Mouse (Mus musculus) forebrain, embryonic 10.5 days (tissue): ENCODE measurements around the gene Vdr. TPM values are rescaled to one million over a fixed set of nuclear protein-coding genes. Genes with fewer than 3 reads are reported as not detected.
A peak's percentile ranks its signal among the peaks of the same experiment; 100 is the strongest.

Experiments used
- DNase-seq: peaks from one replicate; pipeline ENCODE4 v3.0.0-alpha.2; 2017; ENCODE audit warnings: low spot score; ENCODE audit errors: extremely low spot score
- H3K27ac ChIP-seq: fragments of 300-500 bp; sonication (generic); 2 replicates; pipeline ENCODE4 v1.5.1; 2016; ENCODE audit warnings: mild to moderate bottlenecking
- H3K27me3 ChIP-seq: fragments of 300-500 bp; sonication (generic); 2 replicates; pipeline ENCODE4 v1.6.1; 2016; ENCODE audit warnings: mild to moderate bottlenecking; ENCODE audit not compliant: poor library complexity, severe bottlenecking
- H3K36me3 ChIP-seq: fragments of 300-500 bp; sonication (generic); replicated peaks from 2 replicates; pipeline ENCODE4 v1.6.1; 2016; ENCODE audit warnings: mild to moderate bottlenecking, moderate library complexity
- H3K4me1 ChIP-seq: fragments of 300-500 bp; sonication (generic); 2 replicates; pipeline ENCODE4 v1.6.1; 2016
- H3K4me3 ChIP-seq: fragments of 300-500 bp; sonication (generic); 2 replicates; pipeline ENCODE4 v1.5.1; 2016; ENCODE audit warnings: mild to moderate bottlenecking, moderate library complexity
- H3K9me3 ChIP-seq: fragments of 300-500 bp; sonication (generic); 2 replicates; pipeline ENCODE4 v1.6.1; 2016; ENCODE audit warnings: mild to moderate bottlenecking, moderate library complexity
- WGBS: fragments of 180-500 bp; shearing (Covaris S2); methylation state at CpG from one replicate; pipeline ENCODE4 v1.1.7; 2016; 5-methylcytosine and 5-hydroxymethylcytosine counted together
- polyA plus RNA-seq: library from polyadenylated mRNA; unstranded; fragments of >200 nt; fragmentation: Nextera tagmentation; extraction: Ambion mirVana; gene quantifications from 2 replicates; pipeline ENCODE4 v1.2.1, GENCODE M21; 2016

The Vdr gene
- polyA plus RNA-seq, 1 experiment from 2014 or later: 0.67 TPM

- H3K27ac ChIP-seq: peak overlapping the region; percentile 56
- peak overlapping the region; percentile 96; the same call in 1 of the 2 replicates for H3K4me3 ChIP-seq
- DNase-seq: no peak
- H3K4me1 ChIP-seq: peaks cover 93% of the 10 kb centered on the region
- WGBS: 72% methylated on average over 6 of the region's 6 CpGs
- H3K36me3 ChIP-seq: peaks cover 12% of the 10 kb centered on the region
- H3K27me3 ChIP-seq: peaks cover 54% of the 10 kb centered on the region
- no peaks in the 10 kb centered on the region for H3K9me3 ChIP-seq
Observed at GRCm38 (mm10) chr15:97828221-97828842, 82.1 kb downstream of the Vdr start.

- H3K9me3 ChIP-seq: no peaks in the 10 kb centered on the region
- no peak overlapping the region for H3K4me3 ChIP-seq
- peaks cover 12% of the 10 kb centered on the region for H3K36me3 ChIP-seq
- peaks cover 93% of the 10 kb centered on the region for H3K4me1 ChIP-seq
- peaks cover 45% of the 10 kb centered on the region for H3K27me3 ChIP-seq
- no peak overlapping the region for H3K27ac ChIP-seq
- DNase-seq: no peak
- 88% methylated on average over 8 of the region's 8 CpGs for WGBS
Observed at GRCm38 (mm10) chr15:97827401-97827800, 83.0 kb downstream of the Vdr start.

- 69% methylated on average over 5 of the region's 5 CpGs for WGBS
- H3K27me3 ChIP-seq: peaks cover 42% of the 10 kb centered on the region
- peaks cover 12% of the 10 kb centered on the region for H3K36me3 ChIP-seq
- no peaks in the 10 kb centered on the region for H3K9me3 ChIP-seq
- no peak for DNase-seq
- no peak overlapping the region for H3K4me3 ChIP-seq
- H3K27ac ChIP-seq: no peak overlapping the region
- H3K4me1 ChIP-seq: peaks cover 93% of the 10 kb centered on the region
Observed at GRCm38 (mm10) chr15:97826588-97827261, 83.7 kb downstream of the Vdr start.

- Histone ChIP-seq H3K4me3 (peak overlapping the region; percentile 33; the same call in 1 of the 2 replicates), H3K4me1 (peaks cover 95% of the 10 kb centered on the region), H3K27me3 (peaks cover 42% of the 10 kb centered on the region), H3K9me3 (no peaks in the 10 kb centered on the region), H3K36me3 (peaks cover 13% of the 10 kb centered on the region), H3K27ac (peak overlapping the region; percentile 71; the same call in 1 of the 2 replicates)
- no peak for DNase-seq
- 50% methylated on average over 12 of the region's 12 CpGs for WGBS
Observed at GRCm38 (mm10) chr15:97825941-97826587, 84.4 kb downstream of the Vdr start.

- peaks cover 42% of the 10 kb centered on the region for H3K27me3 ChIP-seq
- H3K4me3 ChIP-seq: peak overlapping the region; percentile 33
- DNase-seq: peak; percentile 42
- 9% methylated on average over 29 of the region's 29 CpGs for WGBS
- peaks cover 20% of the 10 kb centered on the region for H3K36me3 ChIP-seq
- peak overlapping the region; percentile 71 for H3K27ac ChIP-seq
- H3K9me3 ChIP-seq: no peaks in the 10 kb centered on the region
- peaks cover 91% of the 10 kb centered on the region for H3K4me1 ChIP-seq
Observed at GRCm38 (mm10) chr15:97825071-97825940, 85.1 kb downstream of the Vdr start.

GRCm38 (mm10) chr15:97824042-97824441 lies 86.4 kb downstream of the Vdr start:
- DNase-seq: no peak
- no peak overlapping the region for H3K27ac ChIP-seq
- peaks cover 78% of the 10 kb centered on the region for H3K4me1 ChIP-seq
- H3K27me3 ChIP-seq: peaks cover 29% of the 10 kb centered on the region
- no peak overlapping the region for H3K4me3 ChIP-seq
- H3K9me3 ChIP-seq: no peaks in the 10 kb centered on the region
- H3K36me3 ChIP-seq: peaks cover 23% of the 10 kb centered on the region
- 89% methylated on average over 6 of the region's 6 CpGs for WGBS

GRCm38 (mm10) chr15:97823479-97823878 lies 87.0 kb downstream of the Vdr start:
- Histone ChIP-seq H3K36me3 (peaks cover 23% of the 10 kb centered on the region), H3K27me3 (peaks cover 28% of the 10 kb centered on the region), H3K4me3 (no peak overlapping the region), H3K9me3 (no peaks in the 10 kb centered on the region), H3K27ac (no peak overlapping the region), H3K4me1 (peaks cover 73% of the 10 kb centered on the region)
- no peak for DNase-seq
- 83% methylated on average over 12 of the region's 12 CpGs for WGBS

- DNase-seq: no peak
- Histone ChIP-seq H3K4me3 (no peak overlapping the region), H3K27ac (0 out of 2 replicates have a peak overlapping the region, but pooled peaks have one; percentile 30), H3K27me3 (peaks cover 28% of the 10 kb centered on the region), H3K9me3 (no peaks in the 10 kb centered on the region), H3K4me1 (peaks cover 72% of the 10 kb centered on the region), H3K36me3 (peaks cover 23% of the 10 kb centered on the region)
- 64% methylated on average over 12 of the region's 12 CpGs for WGBS
Observed at GRCm38 (mm10) chr15:97822545-97823228, 87.7 kb downstream of the Vdr start.

- H3K36me3 ChIP-seq: peaks cover 25% of the 10 kb centered on the region
- peak overlapping the region; percentile 32 for H3K27ac ChIP-seq
- peaks cover 26% of the 10 kb centered on the region for H3K27me3 ChIP-seq
- H3K4me1 ChIP-seq: peaks cover 65% of the 10 kb centered on the region
- WGBS: 79% methylated on average over 6 of the region's 6 CpGs
- H3K9me3 ChIP-seq: no peaks in the 10 kb centered on the region
- H3K4me3 ChIP-seq: no peak overlapping the region
- no peak for DNase-seq
Observed at GRCm38 (mm10) chr15:97821983-97822363, 88.5 kb downstream of the Vdr start.

GRCm38 (mm10) chr15:97821321-97821982 lies 89.0 kb downstream of the Vdr start:
- WGBS: 66% methylated on average over 10 of the region's 10 CpGs

GRCm38 (mm10) chr15:97819937-97820336 lies 90.5 kb downstream of the Vdr start:
- peaks cover 8% of the 10 kb centered on the region; the same call in 1 of the 2 replicates for H3K27me3 ChIP-seq
- no peak overlapping the region for H3K4me3 ChIP-seq
- H3K9me3 ChIP-seq: no peaks in the 10 kb centered on the region; the same call in 1 of the 2 replicates
- DNase-seq: no peak
- WGBS: 91% methylated on average over 9 of the region's 9 CpGs
- H3K36me3 ChIP-seq: peaks cover 33% of the 10 kb centered on the region
- peaks cover 45% of the 10 kb centered on the region for H3K4me1 ChIP-seq
- no peak overlapping the region for H3K27ac ChIP-seq

More at GRCm38 (mm10) chr15:97821321-97821982, 89.0 kb downstream of the Vdr start:
- H3K4me3 ChIP-seq: no peak overlapping the region
- peaks cover 60% of the 10 kb centered on the region for H3K4me1 ChIP-seq
- no peak for DNase-seq
- peak overlapping the region; percentile 32 for H3K27ac ChIP-seq
- peaks cover 21% of the 10 kb centered on the region for H3K27me3 ChIP-seq
- H3K9me3 ChIP-seq: no peaks in the 10 kb centered on the region
- H3K36me3 ChIP-seq: peaks cover 29% of the 10 kb centered on the region
